Mouse (Mus musculus) gastrocnemius, adult 2 months (tissue): ENCODE results near the gene Padi6. TPM values are rescaled to one million over a fixed set of nuclear protein-coding genes. Genes with fewer than 3 reads are reported as not detected.

Experiments used
- DNase-seq: peaks from one replicate; pipeline ENCODE4 v3.0.0; 2022
- H3K27ac ChIP-seq: fragments of 200-600 bp; 2 replicates; pipeline ENCODE4 v1.8.1; 2022; ENCODE audit warnings: mild to moderate bottlenecking
- H3K4me3 ChIP-seq: fragments of 200-600 bp; 2 replicates; pipeline ENCODE4 v1.8.1; 2022; ENCODE audit warnings: mild to moderate bottlenecking, moderate library complexity
- CTCF ChIP-seq: fragments of 200-600 bp; IDR thresholded peaks from 2 replicates; pipeline ENCODE4 v1.8.1; 2022; ENCODE audit warnings: antibody characterized with exemption, mild to moderate bottlenecking, moderate library complexity
- intact Hi-C: fragments of 180-260 bp; cut with DNase I; formaldehyde crosslinking; loops from one replicate; pipeline ENCODE4 v1.15.1; 2025
- total RNA-seq, 2 experiments: library from RNA; stranded (reverse); gene quantifications; 2 replicates each; pipeline ENCODE4 v1.2.3; 2021

Padi6 gene
- total RNA-seq, 2 experiments from 2014 or later: not detected

GRCm38 (mm10) chr4:140741401-140741800 is 1.0 kb downstream of the Padi6 start:
- TF ChIP-seq CTCF: no peak
- Histone ChIP-seq H3K27ac (no peak overlapping the region), H3K4me3 (no peak overlapping the region)
- DNase-seq: no peak
- intact Hi-C loops: no loop called here

DNA sequence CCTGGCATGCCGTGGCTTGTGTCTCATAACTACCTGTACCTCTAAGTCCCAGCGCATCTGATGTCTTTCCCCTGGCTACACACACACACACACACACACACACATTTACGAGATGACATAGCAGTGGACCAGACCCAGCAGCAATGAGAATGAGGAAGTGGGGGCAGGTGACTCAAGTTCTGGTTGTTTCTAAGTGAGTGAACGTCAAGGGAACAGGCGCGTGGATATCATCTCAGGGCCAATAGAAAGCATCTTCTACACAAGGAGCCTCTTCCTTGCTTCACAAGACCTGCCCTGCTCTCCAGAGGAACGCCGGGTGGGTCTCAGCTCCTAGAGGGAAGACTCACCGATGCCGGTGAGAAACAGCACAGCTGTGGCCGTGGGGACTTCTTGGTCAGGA is 1.8 kb downstream of the Padi6 start:
- no peak overlapping the region for H3K27ac ChIP-seq
- TF ChIP-seq CTCF: no peak
- H3K4me3 ChIP-seq: no peak overlapping the region
- intact Hi-C loops: no loop called here
- no peak for DNase-seq

DNA sequence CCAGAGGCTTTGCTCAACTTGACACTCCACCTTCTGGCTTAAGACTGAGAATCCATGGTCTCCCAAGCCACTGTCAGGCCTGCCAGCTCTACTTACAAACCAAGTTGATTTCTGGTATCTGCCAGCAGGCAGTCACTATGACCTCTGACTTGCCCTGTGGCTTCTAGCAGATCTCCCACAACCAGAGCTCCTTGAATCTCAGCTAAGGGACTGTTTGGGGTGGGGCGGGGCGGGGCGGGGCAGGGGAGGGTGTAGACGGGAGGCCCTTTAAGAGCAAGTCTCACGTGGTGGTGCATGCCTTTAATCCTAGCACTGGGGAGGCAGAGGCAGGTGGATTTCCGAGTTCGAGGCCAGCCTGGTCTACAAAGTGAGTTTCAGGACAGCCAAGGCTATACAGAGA is 9.6 kb downstream of the Padi6 start:
- Histone ChIP-seq H3K4me3 (no peak overlapping the region), H3K27ac (no peak overlapping the region)
- intact Hi-C loops: no loop called here
- DNase-seq: no peak
- no peak for TF ChIP-seq CTCF

DNA sequence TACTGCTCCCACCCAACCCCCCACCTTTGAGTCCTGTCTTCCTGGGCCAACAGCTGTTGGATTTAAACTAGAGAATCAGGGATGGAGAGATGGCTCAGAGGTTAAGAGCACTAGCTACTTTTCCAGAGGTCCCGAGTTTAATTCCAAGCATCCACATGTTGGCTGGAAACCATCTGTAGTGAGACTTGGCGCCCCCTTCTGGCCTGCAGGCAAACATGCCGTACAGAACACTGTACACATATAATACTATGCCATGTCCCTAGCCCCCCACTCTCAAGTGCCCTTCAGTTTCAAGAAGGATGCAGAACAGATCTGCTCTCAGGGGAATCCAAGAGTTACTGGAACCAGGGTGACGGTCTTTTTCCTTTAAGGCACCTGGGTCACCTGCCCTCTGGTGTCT is 10.8 kb downstream of the Padi6 start:
- intact Hi-C loops: no loop called here
- DNase-seq: no peak
- Histone ChIP-seq H3K27ac (no peak overlapping the region), H3K4me3 (no peak overlapping the region)
- TF ChIP-seq CTCF: peak; percentile 25; the same call in 1 of the 2 replicates

DNA sequence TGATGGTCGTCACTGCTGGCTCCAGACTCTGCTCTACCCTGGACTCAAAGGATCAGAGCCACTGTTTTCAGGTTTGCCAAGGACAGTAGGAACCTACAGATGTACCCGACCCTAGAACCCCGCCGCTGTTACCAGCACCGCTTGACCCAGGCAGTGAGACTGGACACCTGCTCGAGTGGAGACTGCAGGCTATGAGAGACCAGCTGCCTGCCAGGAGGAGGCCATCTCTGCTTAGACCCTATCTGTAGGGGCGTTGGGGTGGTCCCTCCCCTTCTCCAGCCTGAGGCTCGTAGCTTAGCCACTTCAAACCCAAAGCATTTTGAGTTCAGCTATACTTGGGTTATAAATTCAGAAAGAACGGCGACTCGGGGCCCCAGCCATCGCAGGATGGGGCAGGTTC is 15.5 kb downstream of the Padi6 start:
- TF ChIP-seq CTCF: no peak
- Histone ChIP-seq H3K27ac (no peak overlapping the region), H3K4me3 (no peak overlapping the region)
- DNase-seq: no peak
- intact Hi-C loops: no loop called here

- no peak for TF ChIP-seq CTCF
- intact Hi-C loops: loop anchor here (2.0 kb wide), 1 partner anchor 20 kb away; no protein-coding TSS in a partner anchor
- no peak for DNase-seq
- H3K27ac ChIP-seq: no peak overlapping the region
- H3K4me3 ChIP-seq: no peak overlapping the region
Measured at GRCm38 (mm10) chr4:140724739-140725138, 17.7 kb downstream of the Padi6 start.

DNA sequence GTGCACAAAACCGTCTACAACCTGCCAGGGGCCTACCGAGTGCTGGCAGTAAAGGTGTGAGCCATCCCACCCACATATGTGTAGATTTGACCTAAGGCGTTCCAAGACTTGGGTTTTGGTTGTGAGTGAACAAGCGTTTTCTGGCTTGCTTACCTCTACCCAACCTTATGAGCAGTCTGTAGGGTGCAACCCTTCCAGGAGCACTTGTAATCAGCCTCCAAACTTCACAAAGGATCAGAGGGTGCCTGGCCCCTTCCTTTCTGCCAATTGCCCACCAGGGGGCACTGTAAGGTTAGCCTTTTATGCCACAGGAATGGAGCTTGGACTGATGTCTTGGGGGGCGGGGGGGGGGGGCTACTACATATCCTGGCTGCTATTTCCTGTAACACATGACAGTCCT is 18.6 kb downstream of the Padi6 start:
- no peak for DNase-seq
- intact Hi-C loops: loop anchor here (2.0 kb wide), 1 partner anchor 21 kb away; no protein-coding TSS in a partner anchor
- no peak overlapping the region for H3K4me3 ChIP-seq

GRCm38 (mm10) chr4:140723192-140723591 is 19.3 kb downstream of the Padi6 start:
- no peak for DNase-seq
- Histone ChIP-seq H3K27ac (no peak overlapping the region), H3K4me3 (no peak overlapping the region)
- no peak for TF ChIP-seq CTCF
- intact Hi-C loops: no loop called here

More for the DNA sequence above, 18.6 kb downstream of the Padi6 start:
- no peak overlapping the region for H3K27ac ChIP-seq
- peak; percentile 62 for TF ChIP-seq CTCF

DNA sequence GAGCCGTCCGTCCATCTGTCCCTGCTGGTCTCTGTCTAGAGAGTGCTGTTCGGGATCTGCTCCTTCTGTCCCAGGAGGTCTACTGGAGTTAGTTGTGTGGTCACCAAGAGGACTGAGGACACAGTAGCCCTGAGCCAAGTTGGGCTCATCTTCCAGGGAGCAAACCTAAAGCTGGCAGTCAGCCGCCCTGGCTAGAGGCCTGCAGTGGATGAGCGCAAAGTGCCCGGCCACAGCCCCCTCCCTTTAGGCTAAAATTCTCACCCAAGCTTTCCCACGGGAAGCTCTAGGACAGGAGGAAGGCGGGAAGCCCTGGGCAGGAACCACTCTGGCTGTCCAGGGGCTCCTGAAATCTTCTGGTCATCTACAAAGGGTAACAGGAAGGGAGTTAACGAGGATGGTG is 19.7 kb downstream of the Padi6 start:
- no peak for DNase-seq
- TF ChIP-seq CTCF: no peak
- intact Hi-C loops: no loop called here
- no peak overlapping the region for H3K4me3 ChIP-seq
- H3K27ac ChIP-seq: no peak overlapping the region

GRCm38 (mm10) chr4:140721968-140722490 is 20.4 kb downstream of the Padi6 start:
- intact Hi-C loops: no loop called here
- DNase-seq: no peak
- Histone ChIP-seq H3K4me3 (no peak overlapping the region), H3K27ac (no peak overlapping the region)
- no peak for TF ChIP-seq CTCF

- no peak for TF ChIP-seq CTCF
- intact Hi-C loops: no loop called here
- H3K27ac ChIP-seq: no peak overlapping the region
Measured at GRCm38 (mm10) chr4:140720091-140720490, 22.4 kb downstream of the Padi6 start.

DNA sequence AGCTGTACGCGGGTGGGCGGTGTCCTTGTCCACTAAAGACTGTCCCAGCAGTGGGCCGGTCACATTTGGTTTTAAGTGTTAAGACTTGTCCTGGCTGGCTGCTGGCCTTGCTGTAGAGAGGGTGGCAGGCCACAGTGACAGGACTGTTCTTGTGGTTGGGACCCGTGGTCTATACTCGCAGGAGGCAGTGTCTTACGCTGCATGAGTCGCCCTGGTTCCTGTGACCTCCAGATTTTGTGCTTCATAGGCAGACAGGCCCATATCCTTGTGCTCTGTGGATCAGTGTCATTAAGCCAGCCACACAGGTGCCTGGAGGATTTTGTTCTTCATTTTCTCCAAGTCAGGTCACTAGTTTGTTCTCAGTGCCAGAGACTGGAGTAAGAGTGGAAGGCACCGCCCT is 24.0 kb downstream of the Padi6 start:
- Histone ChIP-seq H3K4me3 (no peak overlapping the region), H3K27ac (peak overlapping the region; percentile 35; the same call in 1 of the 2 replicates)
- DNase-seq: no peak
- intact Hi-C loops: no loop called here
- no peak for TF ChIP-seq CTCF

More at GRCm38 (mm10) chr4:140720091-140720490, 22.4 kb downstream of the Padi6 start:
- no peak overlapping the region for H3K4me3 ChIP-seq
- no peak for DNase-seq

DNA sequence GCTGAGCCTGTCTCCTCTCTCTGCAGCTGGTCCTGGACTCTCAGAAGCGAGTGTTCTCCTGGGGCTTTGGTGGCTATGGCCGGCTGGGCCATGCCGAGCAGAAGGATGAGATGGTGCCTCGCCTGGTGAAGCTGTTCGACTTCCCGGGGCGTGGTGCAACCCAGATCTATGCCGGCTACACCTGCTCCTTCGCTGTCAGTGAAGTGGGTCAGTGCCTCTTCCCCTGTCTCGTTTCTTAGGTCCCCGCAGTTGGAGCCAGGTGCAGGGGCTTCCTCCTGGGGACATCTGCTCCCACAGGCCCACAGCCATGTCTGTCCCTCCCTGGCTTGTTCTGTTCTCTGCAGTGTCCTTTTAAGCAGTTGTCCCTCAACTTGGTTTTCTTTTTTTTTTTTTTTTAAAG is 25.4 kb downstream of the Padi6 start:
- DNase-seq: no peak
- no peak for TF ChIP-seq CTCF
- Histone ChIP-seq H3K27ac (no peak overlapping the region), H3K4me3 (no peak overlapping the region)
- intact Hi-C loops: no loop called here

DNA sequence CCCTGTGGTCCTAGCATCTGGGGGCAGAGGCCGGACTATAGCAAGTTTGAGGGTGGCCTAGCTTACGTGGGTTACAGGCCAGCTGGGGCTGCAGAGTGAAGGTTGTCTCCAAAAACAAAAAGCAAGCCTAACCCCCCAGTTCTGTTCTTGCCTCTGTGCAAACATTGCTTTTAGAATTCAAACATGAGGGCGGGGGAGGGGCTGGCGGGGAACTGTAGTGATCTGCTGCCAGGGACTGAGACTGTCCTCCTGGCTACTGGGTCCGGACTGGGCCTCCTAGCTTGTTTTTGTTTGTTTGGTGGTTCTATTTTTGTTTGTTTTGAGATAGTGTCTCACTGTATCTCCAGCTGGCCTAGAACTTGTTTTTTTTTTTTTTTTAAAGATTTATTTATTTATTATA is 27.9 kb downstream of the Padi6 start:
- H3K27ac ChIP-seq: peak overlapping the region; percentile 71
- H3K4me3 ChIP-seq: 0 out of 2 replicates have a peak overlapping the region, but pooled peaks have one; percentile 3
- intact Hi-C loops: loop anchor here (1.0 kb wide), 1 partner anchor 35 kb away; no protein-coding TSS in a partner anchor
- no peak for DNase-seq
- no peak for TF ChIP-seq CTCF
